Mouse (Mus musculus): ENCODE results near the gene Celf3.

Gene Celf3

GRCm38 (mm10) chr3:94477981-94478422, at the start of gene Celf3:
Celf3 (plus strand) TSS chr3:94478295.
- DNase-seq: no peak

GRCm38 (mm10) chr3:94430980-94431379, 47.1 kb upstream of the Celf3 start:
- no peak for DNase-seq

- no peak for DNase-seq
Measured at GRCm38 (mm10) chr3:94434305-94434704, 43.8 kb upstream of the Celf3 start.

- DNase-seq: no peak
Measured at GRCm38 (mm10) chr3:94436420-94436819, 41.7 kb upstream of the Celf3 start.

GRCm38 (mm10) chr3:94441182-94441581, 36.9 kb upstream of the Celf3 start:
- DNase-seq: no peak

- peak; percentile 98 for DNase-seq
Measured at GRCm38 (mm10) chr3:94442951-94443596, 35.0 kb upstream of the Celf3 start, which contains the start of gene Mrpl9. Mrpl9 (plus strand) TSS chr3:94443318.

GRCm38 (mm10) chr3:94443597-94443964, 34.5 kb upstream of the Celf3 start, which contains the start of gene Oaz3:
Oaz3 (minus strand) TSS chr3:94443915.
- DNase-seq: no peak

- no peak for DNase-seq
Measured at GRCm38 (mm10) chr3:94449377-94449776, 28.7 kb upstream of the Celf3 start.

GRCm38 (mm10) chr3:94456529-94457000, 21.5 kb upstream of the Celf3 start:
- DNase-seq: peak; percentile 89

- DNase-seq: no peak
Measured at GRCm38 (mm10) chr3:94457055-94457454, 21.0 kb upstream of the Celf3 start.

- no peak for DNase-seq
Measured at GRCm38 (mm10) chr3:94459834-94460233, 18.3 kb upstream of the Celf3 start.

- DNase-seq: no peak
Measured at GRCm38 (mm10) chr3:94463926-94464578, 14.0 kb upstream of the Celf3 start.

- no peak for DNase-seq
Measured at GRCm38 (mm10) chr3:94465632-94466430, 12.3 kb upstream of the Celf3 start.

GRCm38 (mm10) chr3:94468931-94469330, 9.2 kb upstream of the Celf3 start:
- DNase-seq: no peak

GRCm38 (mm10) chr3:94472447-94473114, 5.5 kb upstream of the Celf3 start:
- DNase-seq: peak; percentile 55

GRCm38 (mm10) chr3:94473115-94473505, 5.0 kb upstream of the Celf3 start:
- no peak for DNase-seq

- DNase-seq: no peak
Measured at GRCm38 (mm10) chr3:94473567-94474232, 4.4 kb upstream of the Celf3 start.

GRCm38 (mm10) chr3:94476301-94477035, 1.6 kb upstream of the Celf3 start:
- peak; percentile 32 for DNase-seq

GRCm38 (mm10) chr3:94477444-94477843, 651 bp upstream of the Celf3 start:
- DNase-seq: no peak

GRCm38 (mm10) chr3:94478591-94479169, 585 bp downstream of the Celf3 start:
- DNase-seq: no peak

GRCm38 (mm10) chr3:94479564-94479963, 1.5 kb downstream of the Celf3 start:
- DNase-seq: peak; percentile 62
